ENCODE assay signal across 8 mouse cellular contexts in the genomic region with DNA sequence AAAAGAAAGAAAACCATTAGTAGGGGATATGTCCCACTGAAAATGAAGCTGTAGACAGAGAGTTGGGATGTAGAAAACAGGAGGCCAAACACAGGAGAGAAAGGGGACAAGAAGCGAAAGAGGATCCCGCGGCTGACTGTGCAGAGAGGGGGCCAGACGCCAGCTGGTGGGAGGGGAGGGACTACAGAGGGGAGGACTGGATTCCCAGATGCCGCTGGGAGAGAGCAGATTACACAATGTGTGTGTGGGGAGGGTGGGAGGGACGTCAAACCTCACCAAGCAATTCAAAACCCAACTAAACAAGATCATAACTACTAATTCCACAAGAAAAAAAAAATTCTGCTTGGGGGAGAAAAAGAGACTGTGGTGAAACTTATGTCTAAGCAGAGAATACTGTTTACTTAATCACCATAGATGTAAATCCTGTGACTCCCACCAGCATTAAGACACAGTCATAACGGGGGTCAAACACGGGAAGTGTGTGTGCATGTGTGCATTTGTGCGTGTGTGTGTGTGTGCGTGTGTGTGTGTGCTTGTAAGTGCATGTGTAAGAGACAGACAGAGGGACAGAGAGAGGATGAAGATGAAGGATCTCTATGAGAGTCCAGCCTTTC. TPM values are rescaled to one million over a fixed set of nuclear protein-coding genes. Genes with fewer than 3 reads are reported as not detected.
DNase-seq lines count a peak whose midpoint lies in the region; ATAC-seq and TF ChIP-seq lines count a peak whose summit lies in the region.

No protein-coding gene starts in this region.

- no peak overlapping the region for H3K27ac ChIP-seq in kidney, adult 2 months (ENCODE audit: insufficient read depth, low read depth, low read length)
- 0 out of 4 replicates have a peak overlapping the region, but pooled peaks of 1 of the 2 experiments have one; percentile 37 for H3K27ac ChIP-seq in heart, embryonic 14.5 days (replicated peaks in 1 of 2; ENCODE audit: control insufficient read depth in 1 of 2, insufficient read depth in 1 of 2, low read depth in 2 of 2, low read length in 2 of 2)
- H3K27ac ChIP-seq in stomach, embryonic 14.5 days (ENCODE audit: low read length) = peak overlapping the region; percentile 85

- ATAC-seq in heart, embryonic 14.5 days (ENCODE audit: insufficient number of reproducible peaks, insufficient read depth, low FRiP score, low read depth) = no peak
- peak; percentile 81; the same call in 1 of the 2 replicates for ATAC-seq in stomach, embryonic 14.5 days (ENCODE audit: insufficient number of reproducible peaks, insufficient read depth, low FRiP score, low read depth)
- ATAC-seq in activated CD4-positive, CD25-positive, alpha-beta regulatory T cell, adult 4 months = no peak

- no peaks in the 10 kb centered on the region for H3K36me3 ChIP-seq in kidney, adult 2 months (ENCODE audit: control insufficient read depth, insufficient read depth, low read length)
- no peaks in the 10 kb centered on the region for H3K36me3 ChIP-seq in heart, embryonic 14.5 days (ENCODE audit: control insufficient read depth, insufficient read depth, low read length)
- H3K36me3 ChIP-seq in stomach, embryonic 14.5 days (ENCODE audit: control insufficient read depth, insufficient read depth, low read length) = no peaks in the 10 kb centered on the region

- no peaks in the 10 kb centered on the region for H3K27me3 ChIP-seq in kidney, adult 2 months (replicated peaks; ENCODE audit: control insufficient read depth, insufficient read depth, low read length)
- 0 out of 2 replicates have a peak, but pooled peaks cover 4% of the 10 kb centered on the region for H3K27me3 ChIP-seq in heart, embryonic 14.5 days (ENCODE audit: control insufficient read depth, insufficient read depth, low read length)
- H3K27me3 ChIP-seq in stomach, embryonic 14.5 days (ENCODE audit: control insufficient read depth, insufficient read depth, low read length) = no peaks in the 10 kb centered on the region

- peak; percentile 39 for DNase-seq in kidney, adult 2 months
- no peak for DNase-seq in kidney, adult 11 months
- DNase-seq in embryo, embryonic 9.5 days (ENCODE audit: extremely low spot score) = peak; percentile 38
- peak; percentile 31 to 47 for DNase-seq in kidney, postnatal 36 days
- peak; percentile 91 for DNase-seq in lung, postnatal 10 days

- no peak for TF ChIP-seq CTCF in kidney, adult 2 months (conservative IDR thresholded peaks at IDR 0.05; ENCODE audit: insufficient read depth, insufficient read length, low read depth, low read length)

- peak overlapping the region; percentile 45 for H3K4me2 ChIP-seq in heart, embryonic 14.5 days (ENCODE audit: low read length)
- H3K4me2 ChIP-seq in stomach, embryonic 14.5 days (replicated peaks; ENCODE audit: low read depth, low read length) = no peak overlapping the region

- H3K9me3 ChIP-seq in heart, embryonic 14.5 days (ENCODE audit: control insufficient read depth, low read length) = no peaks in the 10 kb centered on the region
- H3K9me3 ChIP-seq in stomach, embryonic 14.5 days (ENCODE audit: control insufficient read depth, low read depth, low read length) = no peaks in the 10 kb centered on the region

- 28% methylated on average over 10 of the region's 10 CpGs for WGBS in kidney, adult 2 months
- 34% methylated on average over 10 of the region's 10 CpGs for WGBS in heart, embryonic 14.5 days
- WGBS in stomach, embryonic 14.5 days = 20% methylated on average over 10 of the region's 10 CpGs

- H3K9ac ChIP-seq in heart, embryonic 14.5 days (ENCODE audit: low read length) = peak overlapping the region; percentile 27; the same call in 1 of the 2 replicates
- H3K9ac ChIP-seq in stomach, embryonic 14.5 days (replicated peaks; ENCODE audit: low read depth, low read length) = no peak overlapping the region

- no peaks in the 10 kb centered on the region for H3K4me1 ChIP-seq in kidney, adult 2 months (ENCODE audit: control insufficient read depth, insufficient read depth, low read length)
- H3K4me1 ChIP-seq in heart, embryonic 14.5 days (ENCODE audit: control insufficient read depth in 2 of 2, insufficient read depth in 2 of 2, low read length in 2 of 2) = peaks cover 8 to 9% of the 10 kb centered on the region in 2 experiments
- H3K4me1 ChIP-seq in stomach, embryonic 14.5 days (ENCODE audit: control insufficient read depth, insufficient read depth, low read length) = 0 out of 2 replicates have a peak, but pooled peaks cover 8% of the 10 kb centered on the region

- TF ChIP-seq POLR2A in kidney, adult 2 months (IDR thresholded peaks at IDR 0.05; ENCODE audit: low read depth, low read length) = no peak

- no peak overlapping the region for H3K4me3 ChIP-seq in kidney, adult 2 months (ENCODE audit: insufficient read depth, low read depth, low read length)
- 0 out of 4 replicates have a peak overlapping the region, but pooled peaks of 1 of the 2 experiments have one; percentile 14 for H3K4me3 ChIP-seq in heart, embryonic 14.5 days (ENCODE audit: control insufficient read depth in 1 of 2, insufficient read depth in 1 of 2, low read depth in 1 of 2, low read length in 2 of 2)
- H3K4me3 ChIP-seq in stomach, embryonic 14.5 days (ENCODE audit: low read depth, low read length) = no peak overlapping the region

RNA-seq across cellular contexts. Expression of a gene that starts 26.8 kb away (rescaled TPM):
- 12.4 TPM in 2 replicates for polyA plus RNA-seq in kidney, adult 2 months (2012; rRNA removed)
- 31.8 and 33.0 TPM in 2 replicates for polyA plus RNA-seq in heart, embryonic 14.5 days (2014; fragmentation: Nextera tagmentation; extraction: Ambion mirVana)
- polyA plus RNA-seq in stomach, embryonic 14.5 days (2014; fragmentation: Nextera tagmentation; extraction: Ambion mirVana) = 29.5 and 32.4 TPM in 2 replicates
- polyA plus RNA-seq in activated CD4-positive, CD25-positive, alpha-beta regulatory T cell, adult 4 months (2017; shearing (Covaris generic)) = under 1 TPM; 0.37 to 0.54 TPM

RNA-seq across cellular contexts. Expression of a gene that starts 46.3 kb away (rescaled TPM):
- polyA plus RNA-seq in kidney, adult 2 months (2012; rRNA removed) = 105 and 116 TPM in 2 replicates
- 29.4 and 30.2 TPM in 2 replicates for polyA plus RNA-seq in heart, embryonic 14.5 days (2014; fragmentation: Nextera tagmentation; extraction: Ambion mirVana)
- 35.5 and 42.2 TPM in 2 replicates for polyA plus RNA-seq in stomach, embryonic 14.5 days (2014; fragmentation: Nextera tagmentation; extraction: Ambion mirVana)
- 10 to 100 TPM; 60.6 to 78.5 TPM for polyA plus RNA-seq in activated CD4-positive, CD25-positive, alpha-beta regulatory T cell, adult 4 months (2017; shearing (Covaris generic))
